Mouse (Mus musculus) gastrocnemius, postnatal 25 days (tissue): ENCODE measurements around the gene Ctss. TPM values are rescaled to one million over a fixed set of nuclear protein-coding genes. Genes with fewer than 3 reads are reported as not detected.

Experiments used
- DNase-seq: peaks from one replicate; pipeline ENCODE4 v3.0.0; 2022
- long read RNA-seq, 2 experiments: library from polyadenylated mRNA; stranded (forward); transcript quantifications; one replicate each; pipeline ENCODE4 v2.0.0; 2021
- total RNA-seq, 2 experiments: library from RNA; stranded (reverse); gene quantifications; 1 replicate in 1 of 2; 2 replicates in 1 of 2; pipeline ENCODE4 v1.2.3; 2021

Ctss gene
- total RNA-seq, result 1 to 10 TPM; 3.2 to 3.3 TPM
- long read RNA-seq, experiment 1, partial matches to known transcripts, result 0 of 2 reads
- long read RNA-seq, experiment 1, other reads (novel, unspliced or antisense), result 0 of 2 reads
- long read RNA-seq, experiment 2, partial matches to known transcripts, result 0 of 2 reads
- long read RNA-seq, experiment 2, other reads (novel, unspliced or antisense), result 0 of 2 reads

DNA sequence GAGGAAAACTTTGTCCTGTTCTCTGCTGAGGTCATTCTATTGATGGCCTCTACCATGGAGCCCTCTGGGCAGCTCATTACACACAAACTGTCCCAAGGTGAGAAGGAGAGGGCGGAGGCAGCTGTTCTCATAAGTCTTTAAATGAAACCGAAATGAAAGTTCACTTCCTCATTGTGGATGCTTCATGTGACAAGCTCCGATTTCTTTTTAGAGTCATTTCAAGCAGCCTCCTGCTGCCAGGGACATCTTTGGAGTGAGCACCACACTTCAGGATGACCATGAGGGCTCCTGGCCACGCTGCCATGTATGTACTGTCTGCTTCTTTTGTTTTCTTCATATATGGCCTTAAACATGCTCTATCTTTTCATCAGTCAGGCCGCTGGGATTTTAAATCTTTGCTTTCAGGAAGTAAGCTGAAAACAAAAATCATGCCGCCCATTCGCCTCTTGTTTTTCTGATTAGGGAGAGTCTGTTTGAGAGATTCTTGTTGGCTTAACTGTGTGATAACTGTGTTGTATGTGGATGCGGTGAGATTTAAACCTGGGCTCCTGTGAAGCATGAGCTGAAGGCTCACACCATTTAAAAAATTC is at the start of gene Ctss:
Ctss (plus strand) TSS at position 165 of the 590 bp plus-strand sequence.
- DNase-seq, result no peak

DNA sequence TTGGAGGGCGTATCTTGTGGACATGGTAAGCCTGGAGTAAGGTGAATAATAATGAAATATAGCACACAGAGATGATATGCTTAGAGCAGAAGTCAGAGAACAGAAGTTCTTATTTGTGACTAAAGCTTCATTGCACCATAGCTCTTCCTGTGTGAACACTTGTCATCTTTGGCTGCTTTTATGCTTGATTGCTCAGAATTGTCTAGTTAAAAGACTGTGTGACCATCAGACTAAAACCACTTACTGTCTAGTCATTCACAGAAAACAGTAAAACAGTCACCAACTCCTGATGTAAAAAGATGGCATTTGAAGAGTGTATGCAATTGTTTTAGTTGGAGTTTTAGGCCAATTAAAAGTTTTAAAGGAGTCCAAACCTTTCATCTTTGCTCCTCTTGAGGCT is 47.6 kb upstream of the Ctss start:
- DNase-seq, result no peak

DNA sequence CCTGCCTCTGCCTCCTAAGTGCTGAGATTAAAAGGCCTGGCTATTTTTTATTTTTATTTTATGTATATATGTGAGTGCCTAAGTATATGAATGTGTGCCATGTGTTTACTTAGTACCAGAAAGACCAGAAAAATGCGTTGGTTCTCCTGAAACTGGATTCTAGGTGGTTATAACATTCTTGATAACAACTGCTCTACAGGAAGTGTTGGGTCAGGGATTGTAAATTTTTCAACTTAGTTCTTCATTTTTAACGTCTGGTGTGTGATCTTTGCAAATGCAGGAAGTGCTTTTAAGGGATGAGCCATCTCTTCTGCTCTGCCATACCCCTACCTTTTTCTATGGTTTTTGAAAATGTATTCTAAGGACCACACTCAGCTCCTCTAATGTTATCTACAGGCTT is 40.2 kb upstream of the Ctss start:
- DNase-seq, result no peak

DNA sequence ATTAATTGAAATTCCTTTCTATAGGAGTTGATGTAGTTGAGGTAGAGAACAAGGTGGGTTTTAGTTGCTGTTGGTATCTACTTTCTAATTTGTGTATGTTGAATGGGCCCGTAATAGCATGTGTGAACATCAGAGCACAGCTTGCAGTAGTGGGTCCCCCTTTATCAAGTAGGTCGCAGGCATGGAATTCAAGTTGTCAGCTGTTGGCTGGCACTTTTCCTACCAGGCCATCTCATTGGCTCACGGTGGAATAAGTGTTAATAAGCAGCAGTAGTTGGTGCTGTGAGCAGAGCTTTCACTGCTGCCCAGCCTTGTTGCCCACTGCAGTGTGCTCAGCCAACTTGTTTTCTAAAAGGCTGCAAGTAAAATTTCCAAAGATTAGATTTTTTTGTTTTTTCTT is 37.9 kb upstream of the Ctss start:
- no peak for DNase-seq

DNA sequence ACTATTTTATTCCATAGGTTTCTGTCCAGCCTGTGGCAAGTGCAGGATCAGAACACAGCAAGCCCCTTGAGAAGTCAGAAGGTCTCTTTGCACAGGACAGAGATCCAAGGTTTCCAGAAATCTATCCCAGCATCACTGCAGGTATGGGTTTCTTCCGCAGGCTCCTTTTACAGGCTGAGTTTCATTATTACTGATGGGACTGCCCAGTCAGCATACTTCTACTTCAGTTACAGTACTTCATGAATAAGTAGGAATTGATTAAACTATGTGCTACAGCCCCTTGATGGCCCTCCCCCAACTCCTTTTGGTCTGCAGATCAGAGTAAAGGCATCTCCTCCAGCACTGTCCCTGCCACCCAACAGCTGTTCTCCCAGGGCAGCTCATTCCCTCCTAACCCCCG is 36.3 kb upstream of the Ctss start:
- DNase-seq, result no peak

DNA sequence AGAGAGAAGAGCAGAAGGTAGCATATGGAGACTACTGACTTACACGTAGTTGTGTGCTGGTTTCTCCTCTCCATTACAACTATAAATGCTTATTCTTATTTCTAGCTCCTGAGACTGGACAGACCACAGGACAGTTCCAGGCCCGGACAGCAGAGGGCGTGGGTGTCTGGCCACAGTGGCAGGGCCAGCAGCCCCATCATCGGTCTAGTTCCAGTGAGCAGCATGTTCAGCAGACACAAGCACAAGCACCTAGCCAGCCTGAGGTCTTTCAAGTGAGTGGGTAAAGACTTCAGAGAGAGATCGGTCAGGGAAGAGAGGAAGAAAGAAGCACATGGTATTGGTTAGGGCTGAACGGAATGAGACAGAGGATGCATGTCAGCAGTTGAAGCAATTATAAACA is 32.2 kb upstream of the Ctss start:
- peak; percentile 32 for DNase-seq

DNA sequence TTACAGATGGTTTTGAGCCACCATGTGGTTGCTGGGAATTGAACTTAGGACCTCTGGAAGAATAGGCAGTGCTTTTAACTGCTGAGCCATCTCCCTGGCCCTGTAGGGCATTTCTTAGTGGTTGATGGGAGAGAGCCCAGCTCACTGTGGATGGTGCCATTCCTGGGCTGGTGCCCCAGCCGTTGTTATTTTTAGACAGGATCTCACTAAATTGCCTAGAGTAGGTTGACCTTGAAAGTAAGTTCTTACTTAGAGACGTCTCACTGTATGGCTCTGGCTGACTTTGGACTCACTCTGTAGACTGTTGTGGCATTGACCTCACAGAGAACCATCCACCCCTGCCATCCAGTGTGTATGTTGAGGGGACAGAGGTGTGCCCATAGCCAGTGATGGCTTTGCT is 28.4 kb upstream of the Ctss start:
- DNase-seq, result no peak

DNA sequence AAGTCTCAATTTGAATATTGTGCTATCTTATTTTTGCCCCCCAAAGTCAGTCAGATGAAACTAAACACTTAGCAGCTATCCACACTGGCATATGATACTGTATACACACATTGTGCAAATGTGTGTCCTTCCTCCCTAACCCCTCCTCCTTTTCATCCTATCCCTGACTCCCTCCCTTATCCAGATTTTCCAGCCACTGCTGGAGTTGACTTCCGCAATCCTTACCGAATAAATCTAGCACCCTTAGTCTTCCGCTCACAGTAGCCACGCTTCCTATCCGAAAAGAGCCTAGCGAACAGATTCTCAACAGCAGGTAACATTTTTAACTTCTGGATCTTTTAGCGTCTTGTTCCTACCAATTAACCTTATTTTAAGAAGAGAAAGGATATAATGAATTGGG is 27.6 kb upstream of the Ctss start, which contains the start of gene Ctsk:
Ctsk (plus strand) TSS at position 233 of the 400 bp plus-strand sequence.
- DNase-seq, result no peak

DNA sequence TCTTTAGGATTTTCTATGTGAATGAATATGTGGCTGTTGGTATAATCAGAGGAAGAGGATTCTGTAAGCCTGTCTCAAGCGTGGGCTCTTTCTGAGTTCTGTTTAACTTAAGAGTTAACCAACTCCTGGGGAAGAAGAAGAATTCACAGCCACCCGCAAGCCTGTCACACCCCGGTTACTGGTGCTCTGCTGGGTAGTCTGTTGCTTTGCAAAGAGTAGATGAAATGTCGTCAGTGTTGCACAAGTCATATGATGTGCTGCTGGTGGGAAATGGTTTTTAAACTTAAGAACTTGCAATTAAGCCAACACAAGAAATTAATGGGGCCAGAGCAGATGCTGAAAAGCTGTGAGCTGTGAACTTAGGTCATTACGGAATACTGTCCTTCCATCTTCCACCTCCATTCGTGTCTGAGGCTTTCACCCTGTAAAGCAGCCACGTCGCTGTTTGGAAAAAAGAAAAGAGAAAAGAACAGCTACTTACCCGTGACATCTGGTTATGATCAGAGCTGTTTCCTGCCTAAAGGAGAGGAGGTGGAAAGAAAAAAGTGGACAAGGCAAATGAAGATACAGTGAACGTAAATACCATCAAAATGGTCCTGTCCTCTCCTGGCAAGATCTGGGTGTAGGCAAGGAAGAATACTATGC is 27.0 kb upstream of the Ctss start:
- no peak for DNase-seq

DNA sequence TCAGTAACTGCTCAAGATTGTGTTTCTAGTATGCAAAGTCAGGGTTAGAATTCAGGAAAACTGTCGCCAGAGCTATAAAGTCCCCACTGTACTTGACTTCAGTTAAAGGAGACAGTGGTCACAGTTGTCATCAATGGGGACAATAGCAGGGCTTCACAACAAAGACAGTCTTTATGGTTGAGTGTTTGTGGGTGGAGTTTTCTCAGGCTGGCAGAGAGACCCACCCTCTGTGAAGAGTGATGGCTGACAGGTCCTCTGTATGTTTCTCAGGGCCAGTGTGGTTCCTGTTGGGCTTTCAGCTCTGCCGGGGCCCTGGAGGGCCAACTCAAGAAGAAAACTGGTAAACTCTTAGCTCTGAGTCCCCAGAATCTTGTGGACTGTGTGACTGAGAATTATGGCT is 24.3 kb upstream of the Ctss start:
- DNase-seq, result no peak

DNA sequence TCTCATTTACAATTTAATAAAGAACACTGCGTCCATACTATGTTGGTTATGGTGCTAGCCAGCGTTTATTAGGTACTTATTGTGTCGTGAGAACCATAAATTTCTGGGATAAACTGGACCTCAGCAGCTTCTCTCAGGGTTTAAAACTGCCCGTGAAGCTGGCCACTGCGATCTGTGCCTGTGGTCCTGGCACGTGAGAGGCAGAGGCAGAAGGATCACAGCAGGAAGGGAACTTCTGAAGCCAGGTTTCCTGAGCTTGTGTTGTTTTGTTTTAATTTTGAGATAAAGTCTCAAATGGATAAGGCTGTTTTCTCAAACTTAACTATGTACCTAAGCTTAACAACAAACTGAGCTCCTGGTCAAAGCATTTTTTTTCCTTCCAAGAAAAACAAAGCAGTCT is 17.2 kb upstream of the Ctss start:
- DNase-seq, result no peak

DNA sequence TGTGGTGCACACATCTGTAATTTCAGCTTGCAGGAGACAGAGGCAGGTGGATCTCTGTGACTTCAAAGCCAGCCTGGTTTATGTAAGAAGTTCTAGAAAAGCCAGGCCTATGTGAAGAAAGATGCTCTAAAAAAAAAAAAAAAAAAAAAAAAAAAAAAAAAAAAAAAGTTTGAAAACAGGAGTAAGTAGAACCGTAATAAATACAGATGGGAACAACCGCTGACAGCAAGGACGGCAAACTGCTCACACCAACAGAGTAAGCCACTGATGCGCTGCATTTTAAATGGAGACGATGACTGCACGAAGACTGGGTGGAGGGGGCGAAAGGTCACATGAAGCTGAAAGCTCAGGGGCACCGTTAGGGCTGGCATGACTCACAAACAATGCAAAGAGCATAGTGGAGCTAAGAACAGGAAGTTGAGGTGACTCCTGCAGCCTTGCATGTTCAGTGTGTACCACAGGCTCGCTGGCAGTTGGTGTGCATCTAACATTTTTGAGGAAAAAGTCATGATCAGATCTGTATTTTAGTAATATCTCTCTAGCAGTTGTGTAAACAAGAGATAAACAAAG is 14.9 kb upstream of the Ctss start:
- no peak for DNase-seq

DNA sequence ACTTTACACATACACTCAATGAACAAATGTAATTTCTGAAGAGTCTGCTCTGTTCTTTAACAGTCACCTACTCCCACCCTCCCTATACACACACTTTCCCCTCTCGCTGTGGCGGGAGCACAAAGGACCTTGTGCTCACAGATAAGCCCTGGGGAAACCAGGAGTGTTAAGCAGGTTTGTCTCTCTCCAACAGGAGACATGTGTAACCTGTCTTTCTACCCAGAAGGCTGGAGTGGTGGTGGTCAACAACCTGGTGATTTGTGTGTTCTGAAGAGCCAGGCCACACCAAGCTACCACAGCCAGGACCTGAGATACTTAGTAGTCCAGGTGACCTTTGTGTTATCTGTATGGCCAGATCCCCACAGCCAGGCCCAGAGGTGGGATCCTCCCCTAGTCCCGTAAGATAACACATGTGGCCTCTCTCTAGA is 10.0 kb upstream of the Ctss start:
- no peak for DNase-seq

DNA sequence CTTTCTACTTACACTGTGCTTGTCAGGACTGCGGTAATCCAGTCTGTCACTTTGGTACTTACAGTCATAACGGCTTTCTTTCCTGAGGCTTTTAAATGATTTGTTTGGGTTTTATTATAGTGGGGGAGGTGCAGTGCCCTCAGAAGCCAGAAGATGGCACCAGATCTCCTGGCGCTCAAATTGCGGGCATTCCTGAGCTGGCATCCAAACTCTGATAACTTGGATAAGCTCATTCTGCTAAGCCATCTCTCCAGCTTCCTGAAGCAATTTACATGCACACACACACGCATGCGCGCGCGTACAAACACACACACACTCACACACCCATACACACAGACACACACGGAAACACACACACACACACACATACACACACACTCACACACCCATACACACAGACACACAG is 9.1 kb upstream of the Ctss start:
- DNase-seq, result peak; percentile 42

DNA sequence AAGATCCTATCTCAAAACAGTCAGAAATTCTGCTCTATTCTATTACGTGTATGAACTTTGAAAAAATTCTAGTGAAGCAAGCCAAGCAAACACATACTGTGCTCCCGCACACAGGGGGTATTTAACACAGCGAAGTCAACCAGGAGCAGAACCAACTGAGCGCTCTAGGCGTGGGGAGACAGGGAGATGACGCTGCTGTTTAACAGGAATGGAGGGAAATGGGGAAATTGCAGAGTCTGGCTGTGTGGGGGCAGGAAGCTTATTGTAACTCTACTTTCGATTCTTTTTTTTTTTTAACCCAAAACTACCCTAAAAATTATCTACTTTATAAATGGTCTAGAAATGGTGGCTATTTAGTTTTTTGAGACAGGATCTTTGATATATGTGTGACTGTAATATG is 7.7 kb upstream of the Ctss start:
- DNase-seq, result no peak

DNA sequence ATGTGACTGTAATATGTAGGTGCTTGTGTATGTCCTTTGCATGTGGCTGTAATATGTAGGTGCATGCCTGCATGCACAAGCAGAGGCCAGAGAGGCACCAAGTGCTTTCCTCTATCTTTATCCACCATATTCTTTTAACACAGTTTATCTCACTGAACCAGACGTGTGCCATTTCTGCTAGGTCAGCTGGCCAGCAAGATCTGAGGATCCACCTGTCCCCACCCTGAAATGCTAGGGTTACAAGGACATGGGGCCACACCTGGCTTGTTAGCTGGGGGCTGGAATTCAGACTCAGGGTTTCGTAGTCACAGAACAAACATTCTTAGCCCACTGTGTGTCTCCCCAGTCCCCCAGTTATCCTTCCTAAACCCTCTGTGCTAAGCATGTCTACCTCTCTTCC is 7.3 kb upstream of the Ctss start:
- DNase-seq, result no peak

DNA sequence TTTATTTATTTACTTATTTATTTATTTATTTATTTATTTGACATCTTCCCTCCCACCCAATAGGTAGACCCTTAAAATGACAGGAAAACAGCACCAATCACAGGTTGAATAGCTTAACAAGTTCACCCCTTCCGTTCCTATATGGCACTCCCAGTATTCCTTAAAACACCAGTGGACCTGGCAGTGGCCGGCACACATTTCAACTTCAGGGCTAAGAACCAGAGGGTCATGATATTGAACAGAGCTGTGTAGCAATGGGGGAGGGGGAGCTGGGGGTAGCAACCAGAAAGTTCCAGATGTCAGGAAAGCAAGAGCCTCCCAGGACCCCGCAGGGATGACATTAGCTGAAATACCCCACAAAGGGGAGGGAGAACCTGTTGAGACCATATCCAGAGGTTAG is 6.5 kb upstream of the Ctss start:
- no peak for DNase-seq

DNA sequence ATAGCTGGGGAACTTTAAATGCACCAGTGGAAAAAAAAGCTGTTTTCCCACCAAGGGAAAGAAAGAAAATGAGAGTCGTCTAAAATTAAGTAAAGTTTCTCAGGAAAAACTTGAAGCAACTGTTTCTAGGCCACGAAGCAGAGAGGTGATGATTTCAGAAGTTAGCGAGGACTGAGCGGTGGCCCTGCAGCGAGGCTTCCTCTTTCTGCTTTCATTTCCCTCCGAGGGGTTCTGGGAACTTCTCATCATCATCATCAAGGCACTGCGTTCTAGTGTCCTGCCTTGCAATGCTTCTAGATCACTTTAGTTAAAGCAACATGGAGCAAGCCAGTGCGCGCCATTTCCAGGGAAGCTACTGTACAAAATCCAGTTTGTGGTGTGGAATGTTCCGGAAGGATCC is 5.4 kb upstream of the Ctss start:
- DNase-seq, result no peak

DNA sequence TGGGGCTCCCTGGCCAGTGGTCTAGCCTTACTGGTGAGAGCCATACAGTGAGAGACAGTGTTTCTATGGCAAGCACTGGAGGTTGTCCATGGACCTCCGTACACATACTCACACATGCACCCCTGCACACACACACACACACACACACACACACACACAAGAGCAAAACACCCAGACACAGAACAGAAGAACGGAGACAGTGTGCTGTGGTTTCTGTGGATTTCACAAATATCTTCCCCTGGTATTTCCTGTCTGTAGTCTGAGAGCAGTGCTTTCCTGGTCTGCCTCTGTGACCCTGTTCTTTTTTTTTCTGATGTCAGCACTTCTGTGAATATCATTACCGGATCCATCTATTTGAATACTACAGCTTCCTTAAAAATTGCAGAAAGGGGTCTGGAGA is 2.9 kb upstream of the Ctss start:
- no peak for DNase-seq

DNA sequence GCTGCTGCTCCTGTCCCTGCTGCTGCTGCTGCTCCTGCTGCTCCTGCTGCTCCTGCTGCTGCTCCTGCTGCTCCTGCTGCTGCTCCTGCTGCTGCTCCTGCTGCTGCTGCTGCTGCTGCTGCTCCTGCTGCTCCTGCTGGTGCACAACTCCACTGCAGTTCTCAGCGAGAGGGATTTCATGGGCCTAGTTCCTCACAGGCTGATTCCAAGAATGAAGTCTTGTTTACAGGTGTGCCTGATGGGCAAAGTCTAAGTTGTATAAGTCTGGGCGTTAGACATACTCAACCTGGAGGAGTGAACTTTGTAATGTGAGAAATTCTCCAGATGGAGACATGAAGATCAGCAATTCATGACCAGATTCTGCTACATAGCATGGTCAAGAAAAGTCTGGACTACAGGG is 1.9 kb upstream of the Ctss start:
- DNase-seq, result no peak

DNA sequence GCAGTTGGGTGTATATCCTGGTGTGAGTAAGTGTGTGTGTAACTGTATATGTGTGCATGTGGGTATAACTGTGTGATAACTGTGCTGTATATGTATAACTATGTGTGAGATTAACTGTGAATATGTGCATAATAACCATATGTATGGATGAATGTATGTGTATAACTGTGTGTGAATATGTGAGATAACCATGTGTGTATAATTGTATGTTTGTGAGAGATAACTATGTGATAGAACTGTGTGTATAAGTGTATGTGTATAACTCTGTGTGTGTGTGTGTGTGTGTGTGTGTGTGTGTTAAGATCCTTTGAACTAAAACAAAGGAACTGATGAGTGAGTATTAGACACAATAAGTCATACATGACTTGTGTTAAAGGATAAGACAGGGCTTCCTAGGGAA is 475 bp upstream of the Ctss start:
- DNase-seq, result no peak

DNA sequence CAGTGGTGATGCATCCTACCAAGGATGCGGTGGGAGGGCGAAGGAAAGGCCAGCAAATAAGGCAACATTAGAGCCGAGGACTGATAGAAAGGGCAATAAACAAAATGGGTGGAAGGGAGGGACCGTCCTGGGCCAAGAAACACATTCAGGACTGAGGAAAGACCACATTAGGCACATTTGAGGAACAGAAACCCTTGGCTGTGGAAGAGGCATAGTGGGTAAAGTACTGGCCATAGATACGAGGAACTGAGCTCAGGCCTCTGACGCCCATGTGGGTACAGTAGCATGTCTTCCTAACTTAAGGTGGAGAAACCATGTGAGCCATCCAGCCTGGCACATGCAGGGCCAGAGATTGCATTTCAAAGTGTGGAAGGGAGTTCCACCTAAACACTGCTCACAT is 3.2 kb downstream of the Ctss start:
- no peak for DNase-seq

DNA sequence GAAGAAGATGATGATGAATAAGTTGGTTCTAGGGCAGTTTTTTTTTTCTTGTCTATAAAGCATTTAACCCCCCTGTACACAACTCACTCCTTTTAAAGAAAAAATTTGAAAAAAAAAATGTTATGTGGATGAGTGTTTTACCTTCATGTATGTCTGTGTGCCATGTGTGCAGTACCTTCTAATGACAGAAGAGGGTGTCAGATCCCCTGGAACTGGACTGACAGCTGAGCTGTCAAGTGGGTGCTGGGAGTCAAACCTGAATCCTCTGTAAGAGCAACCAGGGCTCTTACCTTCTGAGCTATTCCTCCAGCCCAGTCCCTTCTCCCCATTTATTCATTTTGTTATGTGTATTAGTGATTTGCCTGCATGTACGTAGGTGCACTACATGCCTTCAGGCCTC is 4.4 kb downstream of the Ctss start:
- DNase-seq, result no peak

DNA sequence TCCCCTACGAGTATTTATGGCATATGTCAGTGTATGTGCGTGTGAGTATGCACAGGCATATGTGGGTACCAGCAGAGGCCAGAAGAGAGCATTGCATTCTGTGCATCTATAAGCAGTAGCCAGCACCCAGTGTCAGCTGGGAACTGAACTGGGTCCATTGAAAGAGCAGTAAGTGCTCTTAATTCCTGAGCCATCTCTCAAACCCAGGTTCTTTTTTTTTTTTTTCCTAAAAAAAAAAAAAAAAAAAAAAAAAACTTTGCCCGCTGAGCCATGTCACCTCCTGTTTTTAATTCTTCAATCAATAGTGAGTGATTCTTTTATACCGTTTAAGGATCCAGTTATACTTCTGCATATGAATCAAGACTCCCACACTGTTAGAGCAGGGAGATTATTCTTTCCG is 6.8 kb downstream of the Ctss start:
- DNase-seq, result no peak
